Mouse (Mus musculus) hindbrain, embryonic 12.5 days (tissue): ENCODE results near the gene Mybph. TPM values are rescaled to one million over a fixed set of nuclear protein-coding genes. Genes with fewer than 3 reads are reported as not detected.
A peak's percentile ranks its signal among the peaks of the same experiment; 100 is the strongest.

Experiments
- ATAC-seq: fragments of 200-750 bp; cut with Nextera tagmentation; 2 replicates; pipeline ENCODE4 v1.8.0; 2017; ENCODE audit warnings: moderate TSS enrichment; ENCODE audit not compliant: low FRiP score
- H3K27ac ChIP-seq: fragments of 300-500 bp; sonication (generic); 2 replicates; pipeline ENCODE4 v1.5.1; 2016; ENCODE audit warnings: mild to moderate bottlenecking
- H3K27me3 ChIP-seq: fragments of 300-500 bp; sonication (generic); 2 replicates; pipeline ENCODE4 v1.6.1; 2016; ENCODE audit warnings: mild to moderate bottlenecking
- H3K36me3 ChIP-seq: fragments of 300-500 bp; sonication (generic); 2 replicates; pipeline ENCODE4 v1.6.1; 2016; ENCODE audit warnings: mild to moderate bottlenecking
- H3K4me1 ChIP-seq: fragments of 300-500 bp; sonication (generic); 2 replicates; pipeline ENCODE4 v1.6.1; 2016
- H3K4me2 ChIP-seq: fragments of 300-500 bp; sonication (generic); replicated peaks from 2 replicates; pipeline ENCODE4 v1.6.1; 2016; ENCODE audit warnings: mild to moderate bottlenecking
- H3K4me3 ChIP-seq: fragments of 300-500 bp; sonication (generic); 2 replicates; pipeline ENCODE4 v1.5.1; 2016; ENCODE audit warnings: mild to moderate bottlenecking
- H3K9ac ChIP-seq: fragments of 300-500 bp; sonication (generic); 2 replicates; pipeline ENCODE4 v1.6.1; 2016; ENCODE audit warnings: mild to moderate bottlenecking, moderate library complexity
- H3K9me3 ChIP-seq: fragments of 300-500 bp; sonication (generic); replicated peaks from 2 replicates; pipeline ENCODE4 v1.6.1; 2016; ENCODE audit warnings: mild to moderate bottlenecking
- WGBS: fragments of 180-500 bp; shearing (Covaris S2); methylation state at CpG from one replicate; pipeline ENCODE4 v1.1.7; 2016; 5-methylcytosine and 5-hydroxymethylcytosine counted together
- polyA plus RNA-seq: library from polyadenylated mRNA; unstranded; fragments of >200 nt; fragmentation: Nextera tagmentation; extraction: Ambion mirVana; gene quantifications from 2 replicates; pipeline ENCODE4 v1.2.1, GENCODE M21; 2016

The Mybph gene
- polyA plus RNA-seq, 1 experiment from 2014 or later, result 2.4 TPM

DNA sequence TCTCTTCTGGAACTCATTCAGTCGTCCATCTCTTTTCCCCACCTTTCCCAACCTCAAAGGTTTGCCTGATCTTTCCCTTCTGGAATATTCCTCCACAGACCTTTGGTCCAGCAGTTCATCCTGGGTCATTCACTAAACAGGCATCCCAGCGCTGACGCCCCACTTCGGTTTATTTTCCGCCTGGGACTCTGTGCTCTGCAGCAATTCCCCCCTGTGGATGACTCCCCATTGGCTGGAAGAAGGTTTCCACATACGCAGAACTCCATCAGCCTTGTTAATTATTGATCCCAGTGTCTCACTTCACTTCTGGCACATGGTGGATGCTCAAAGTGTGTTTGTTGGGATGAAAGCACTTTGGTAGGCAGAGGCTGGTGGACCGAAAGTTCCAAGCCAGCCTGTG, 29.8 kb upstream of the Mybph start:
- Histone ChIP-seq H3K4me1 (peaks cover 2% of the 10 kb centered on the region), H3K27ac (no peak overlapping the region), H3K27me3 (no peaks in the 10 kb centered on the region), H3K4me3 (no peak overlapping the region), H3K9ac (no peak overlapping the region), H3K9me3 (0 out of 2 replicates have a peak, but pooled peaks cover 5% of the 10 kb centered on the region), H3K36me3 (no peaks in the 10 kb centered on the region), H3K4me2 (no peak overlapping the region)
- 87% methylated on average over 7 of the region's 7 CpGs for WGBS
- ATAC-seq, result no peak

DNA sequence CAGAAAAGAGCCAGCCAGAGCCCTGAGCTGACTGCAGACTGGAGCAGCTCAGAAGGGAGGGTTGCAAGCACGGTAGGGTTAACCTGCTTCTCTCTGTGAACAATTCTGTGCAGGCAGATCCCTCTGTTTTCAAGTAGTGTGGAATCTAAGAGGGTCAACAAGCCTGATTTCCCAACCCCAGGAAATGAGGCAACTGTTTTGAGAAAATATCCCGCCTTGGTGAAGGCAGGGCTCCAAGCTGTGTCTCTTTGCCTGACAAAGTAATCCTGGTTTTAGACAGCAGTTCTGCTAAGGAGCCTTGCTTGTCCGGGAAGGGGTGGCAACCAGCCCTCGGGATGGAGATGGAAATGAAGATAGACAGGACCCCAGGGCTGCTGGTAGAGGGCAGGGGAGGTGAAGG, 28.8 kb upstream of the Mybph start:
- Histone ChIP-seq H3K4me1 (peaks cover 2% of the 10 kb centered on the region), H3K27me3 (no peaks in the 10 kb centered on the region), H3K27ac (no peak overlapping the region), H3K36me3 (no peaks in the 10 kb centered on the region), H3K4me3 (no peak overlapping the region), H3K4me2 (no peak overlapping the region), H3K9me3 (0 out of 2 replicates have a peak, but pooled peaks cover 5% of the 10 kb centered on the region), H3K9ac (no peak overlapping the region)
- no peak for ATAC-seq
- 56% methylated on average over 4 of the region's 4 CpGs for WGBS

DNA sequence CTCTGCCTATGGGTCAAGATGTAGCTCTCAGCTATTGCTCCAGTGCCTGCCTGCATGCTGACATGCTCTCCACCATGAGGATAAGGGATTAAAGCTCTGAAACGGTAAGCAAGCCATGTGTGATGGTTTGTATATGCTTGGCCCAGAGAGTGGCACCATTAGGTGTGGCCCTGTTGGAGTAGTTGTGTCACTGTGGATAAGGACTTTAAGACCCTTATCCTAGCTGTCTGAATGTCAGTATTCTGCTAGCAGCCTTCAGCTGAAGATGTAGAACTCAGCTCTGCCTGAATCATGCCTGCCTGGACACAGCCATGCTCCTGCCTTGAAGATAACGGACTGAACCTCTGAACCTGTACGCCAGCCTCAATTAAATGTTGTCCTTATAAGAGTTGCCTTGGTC, 26.7 kb upstream of the Mybph start:
- Histone ChIP-seq H3K36me3 (no peaks in the 10 kb centered on the region), H3K27me3 (no peaks in the 10 kb centered on the region), H3K9me3 (0 out of 2 replicates have a peak, but pooled peaks cover 5% of the 10 kb centered on the region), H3K4me1 (peaks cover 2% of the 10 kb centered on the region), H3K27ac (no peak overlapping the region), H3K9ac (no peak overlapping the region), H3K4me2 (no peak overlapping the region), H3K4me3 (no peak overlapping the region)
- no peak for ATAC-seq
- 87% methylated on average over 3 of the region's 3 CpGs for WGBS

DNA sequence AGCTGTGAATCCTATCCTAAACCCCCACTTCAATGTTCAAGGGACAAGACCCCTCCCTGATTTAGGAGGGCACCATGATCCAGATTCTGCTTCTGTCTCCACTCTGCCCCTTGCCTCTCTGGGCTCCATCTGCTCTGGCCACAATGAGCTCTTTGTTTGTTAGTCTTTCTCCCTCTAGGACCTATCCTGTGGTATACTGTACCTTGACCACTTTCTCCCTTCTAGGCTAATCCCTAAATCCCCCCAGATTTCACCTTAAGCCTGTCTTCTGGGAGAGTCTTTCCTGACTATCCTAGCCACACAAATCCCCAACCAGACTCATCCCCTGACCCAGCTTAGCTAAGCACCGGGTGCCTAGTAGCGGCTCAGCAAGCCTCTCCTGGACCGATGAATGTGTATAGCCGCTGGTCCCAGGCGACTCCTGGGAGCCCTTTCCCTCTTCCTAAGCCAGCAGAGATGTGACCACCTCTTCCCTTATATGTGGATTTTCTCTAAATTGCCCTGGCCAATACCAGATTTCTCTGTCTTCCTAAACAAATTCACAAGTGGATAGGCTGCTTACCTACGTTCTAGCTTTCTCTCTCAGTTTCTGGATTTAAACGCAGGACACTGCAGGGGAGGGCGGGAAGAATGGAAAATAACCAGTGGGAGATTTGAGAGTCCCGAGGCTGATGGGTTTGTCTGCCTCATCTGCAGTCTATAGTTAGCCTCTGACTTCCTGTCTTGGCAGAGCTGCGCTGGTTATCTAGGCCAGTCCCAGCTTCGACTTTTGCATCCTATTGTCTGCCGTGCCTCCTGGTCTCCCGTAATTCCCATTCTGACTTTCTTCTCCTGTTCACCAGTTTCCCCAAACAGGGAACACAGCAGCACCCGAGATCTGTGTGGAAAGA, 25.6 kb upstream of the Mybph start:
- Histone ChIP-seq H3K4me1 (peaks cover 2% of the 10 kb centered on the region), H3K36me3 (no peaks in the 10 kb centered on the region), H3K27me3 (no peaks in the 10 kb centered on the region), H3K27ac (no peak overlapping the region), H3K4me3 (no peak overlapping the region), H3K4me2 (no peak overlapping the region), H3K9me3 (0 out of 2 replicates have a peak, but pooled peaks cover 5% of the 10 kb centered on the region), H3K9ac (no peak overlapping the region)
- 60% methylated on average over 14 of the region's 14 CpGs for WGBS
- ATAC-seq, result no peak

DNA sequence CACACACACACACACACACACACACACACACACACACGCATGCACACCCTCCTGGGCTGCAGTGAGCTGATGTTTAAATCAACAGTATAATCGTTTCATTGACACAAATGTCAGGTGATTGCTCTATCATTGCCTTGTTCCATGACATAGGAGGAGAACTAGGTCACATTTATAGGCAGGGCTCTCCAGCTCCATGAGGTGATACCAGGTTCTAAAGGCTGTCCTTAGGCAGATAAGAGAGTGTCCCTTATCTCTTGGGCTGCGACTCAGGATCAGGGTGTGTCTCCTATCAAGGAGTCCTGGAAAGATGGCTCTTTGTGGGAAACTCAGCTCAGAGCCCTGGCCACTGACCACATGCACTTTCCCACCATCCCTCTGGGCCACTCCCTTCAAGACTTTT, 24.7 kb upstream of the Mybph start:
- 86% methylated on average over 3 of the region's 3 CpGs for WGBS
- Histone ChIP-seq H3K9ac (no peak overlapping the region), H3K27me3 (no peaks in the 10 kb centered on the region), H3K4me3 (no peak overlapping the region), H3K36me3 (no peaks in the 10 kb centered on the region), H3K27ac (no peak overlapping the region), H3K4me2 (no peak overlapping the region), H3K9me3 (0 out of 2 replicates have a peak, but pooled peaks cover 5% of the 10 kb centered on the region), H3K4me1 (peaks cover 2% of the 10 kb centered on the region)
- no peak for ATAC-seq

DNA sequence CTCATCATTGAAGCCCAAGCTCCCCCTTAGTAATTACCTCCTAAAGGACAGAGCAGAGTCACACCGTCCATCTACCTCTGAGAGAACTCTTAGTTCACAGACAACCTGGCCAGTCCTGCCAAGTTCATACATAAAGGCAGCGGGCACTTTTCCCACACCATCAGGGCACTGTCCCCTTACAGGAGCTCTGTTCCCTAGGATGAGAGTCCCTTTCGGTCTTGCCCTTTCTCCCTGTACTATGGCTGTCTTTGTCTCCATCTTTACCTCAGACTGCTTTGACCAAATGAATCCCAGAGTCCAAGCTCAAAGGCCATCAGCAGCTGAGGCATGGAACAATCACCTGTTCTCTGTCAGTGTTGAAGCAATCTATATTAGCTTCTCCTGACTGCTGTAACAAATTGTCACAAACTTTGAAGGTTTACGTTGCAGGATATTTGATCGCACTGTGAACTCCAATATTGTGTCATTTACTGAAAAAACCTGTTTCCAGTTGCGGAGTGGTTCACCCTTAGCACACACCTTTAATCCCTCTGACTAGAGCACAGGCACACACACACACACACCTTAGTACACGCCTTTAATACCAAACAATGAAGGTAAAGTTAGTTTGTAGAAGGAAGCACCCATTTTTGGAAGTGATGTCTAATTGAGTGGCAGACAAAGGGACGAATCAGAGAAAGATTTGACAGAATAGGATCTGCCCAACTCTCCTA, 24.1 kb upstream of the Mybph start:
- H3K4me3 ChIP-seq, result no peak overlapping the region
- 0 out of 2 replicates have a peak, but pooled peaks cover 5% of the 10 kb centered on the region for H3K9me3 ChIP-seq
- peaks cover 2% of the 10 kb centered on the region for H3K4me1 ChIP-seq
- H3K4me2 ChIP-seq, result no peak overlapping the region
- H3K27me3 ChIP-seq, result no peaks in the 10 kb centered on the region
- ATAC-seq, result no peak
- WGBS, result 93% methylated on average over 8 of the region's 8 CpGs
- no peak overlapping the region for H3K27ac ChIP-seq
- no peak overlapping the region for H3K9ac ChIP-seq
- no peaks in the 10 kb centered on the region for H3K36me3 ChIP-seq

DNA sequence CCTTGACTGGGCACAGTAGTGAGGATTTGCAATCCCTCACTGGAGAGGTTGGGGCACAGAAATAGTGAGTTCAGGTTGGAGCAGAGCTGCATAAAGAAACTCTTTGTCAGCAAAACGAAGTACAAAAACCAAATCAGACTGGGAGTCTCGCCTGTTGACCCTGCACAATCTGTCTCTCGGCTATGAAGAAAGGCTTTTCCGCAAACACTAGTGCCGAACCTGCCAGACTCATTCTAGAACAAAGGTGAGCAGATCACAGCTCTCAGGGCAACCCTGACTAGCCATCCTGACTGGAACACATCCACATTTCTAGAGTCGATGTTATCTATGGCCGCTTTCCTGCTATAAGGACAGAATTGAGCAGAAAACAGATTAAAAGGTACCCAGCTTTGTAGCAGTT, 20.2 kb upstream of the Mybph start:
- no peaks in the 10 kb centered on the region for H3K27me3 ChIP-seq
- no peak overlapping the region for H3K4me3 ChIP-seq
- H3K36me3 ChIP-seq, result no peaks in the 10 kb centered on the region
- H3K9me3 ChIP-seq, result no peaks in the 10 kb centered on the region
- no peak for ATAC-seq
- H3K27ac ChIP-seq, result no peak overlapping the region
- WGBS, result 58% methylated on average over 7 of the region's 7 CpGs
- no peak overlapping the region for H3K4me2 ChIP-seq
- H3K9ac ChIP-seq, result no peak overlapping the region
- no peaks in the 10 kb centered on the region for H3K4me1 ChIP-seq

DNA sequence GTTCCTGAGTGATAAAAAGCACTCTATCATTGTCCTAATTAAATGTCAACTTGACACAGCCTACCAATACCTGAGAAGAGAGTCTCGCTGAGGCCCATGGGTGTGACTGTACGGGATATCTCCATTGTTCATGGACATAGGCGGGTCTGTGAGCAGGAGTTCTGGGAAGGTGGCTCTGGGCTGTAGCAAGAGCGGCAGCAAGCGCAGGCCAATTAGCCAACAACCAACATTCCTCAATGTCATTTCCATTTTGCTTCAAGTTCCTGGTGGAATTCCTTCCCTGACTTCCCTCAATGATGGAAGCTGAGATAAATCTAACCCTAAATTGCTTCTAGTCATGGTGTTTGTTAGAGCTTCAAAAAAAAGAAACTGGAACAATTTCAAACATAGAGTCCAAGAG, 15.3 kb upstream of the Mybph start:
- H3K9me3 ChIP-seq, result no peaks in the 10 kb centered on the region
- no peak overlapping the region for H3K4me2 ChIP-seq
- H3K4me1 ChIP-seq, result 0 out of 2 replicates have a peak, but pooled peaks cover 7% of the 10 kb centered on the region
- no peak for ATAC-seq
- 82% methylated on average over 5 of the region's 5 CpGs for WGBS
- H3K4me3 ChIP-seq, result no peak overlapping the region
- no peaks in the 10 kb centered on the region for H3K36me3 ChIP-seq
- H3K27ac ChIP-seq, result no peak overlapping the region
- no peak overlapping the region for H3K9ac ChIP-seq
- H3K27me3 ChIP-seq, result no peaks in the 10 kb centered on the region

DNA sequence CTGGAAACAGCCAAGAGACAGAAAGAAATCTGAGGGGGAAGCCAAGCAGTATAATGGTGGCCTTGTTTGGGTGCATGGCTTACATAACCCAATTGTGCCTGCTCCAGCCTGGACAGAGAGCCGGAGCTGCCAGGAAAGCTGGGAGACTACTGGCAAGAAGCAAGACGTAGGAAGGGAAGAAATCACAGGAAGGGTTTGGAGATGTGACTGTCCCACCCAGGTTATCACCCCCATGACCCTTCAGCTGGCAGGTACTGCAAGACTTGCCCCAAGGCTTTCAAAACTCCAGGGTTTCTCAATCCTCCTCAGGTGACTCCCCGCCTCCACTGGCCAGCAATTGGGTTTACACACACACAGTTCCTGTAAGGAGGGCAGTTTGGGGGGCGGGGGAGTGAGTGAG, 11.2 kb upstream of the Mybph start, which contains the start of gene Chil1:
Gene Chil1, plus strand, starts transcription at position 152 of the 400 bp plus-strand sequence.
- Histone ChIP-seq H3K4me1 (0 out of 2 replicates have a peak, but pooled peaks cover 7% of the 10 kb centered on the region), H3K4me3 (no peak within 1 kb of the TSS), H3K9me3 (no peaks in the 10 kb centered on the region), H3K36me3 (no peaks in the 10 kb centered on the region), H3K4me2 (no peak within 1 kb of the TSS), H3K27me3 (no peaks in the 10 kb centered on the region), H3K27ac (no peak within 1 kb of the TSS), H3K9ac (no peak within 1 kb of the TSS)
- WGBS, result 54% methylated on average over 4 of the region's 4 CpGs
- no peak for ATAC-seq

DNA sequence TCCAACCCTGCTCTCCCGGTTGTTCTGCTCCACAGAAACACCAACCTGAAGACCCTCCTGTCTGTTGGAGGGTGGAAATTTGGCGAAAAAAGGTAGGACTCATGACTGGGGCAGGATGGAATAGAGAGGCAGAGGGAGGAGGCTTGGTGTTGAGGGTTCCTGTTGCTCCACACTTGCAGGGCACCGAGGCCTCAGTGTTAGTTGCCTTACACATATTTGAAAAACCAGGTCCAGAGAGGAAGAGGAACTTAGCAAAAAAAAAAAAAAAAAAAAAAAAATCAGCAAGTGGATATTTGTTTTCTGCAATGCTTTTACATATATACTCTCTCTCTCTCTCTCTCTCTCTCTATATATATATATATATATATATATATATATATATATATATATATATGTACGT, 9.2 kb upstream of the Mybph start:
- H3K9ac ChIP-seq, result no peak overlapping the region
- peaks cover 21% of the 10 kb centered on the region for H3K4me1 ChIP-seq
- H3K9me3 ChIP-seq, result no peaks in the 10 kb centered on the region
- H3K36me3 ChIP-seq, result no peaks in the 10 kb centered on the region
- H3K4me2 ChIP-seq, result no peak overlapping the region
- H3K4me3 ChIP-seq, result no peak overlapping the region
- no peak for ATAC-seq
- no peak overlapping the region for H3K27ac ChIP-seq
- WGBS, result 94% methylated on average over 4 of the region's 4 CpGs
- no peaks in the 10 kb centered on the region for H3K27me3 ChIP-seq

DNA sequence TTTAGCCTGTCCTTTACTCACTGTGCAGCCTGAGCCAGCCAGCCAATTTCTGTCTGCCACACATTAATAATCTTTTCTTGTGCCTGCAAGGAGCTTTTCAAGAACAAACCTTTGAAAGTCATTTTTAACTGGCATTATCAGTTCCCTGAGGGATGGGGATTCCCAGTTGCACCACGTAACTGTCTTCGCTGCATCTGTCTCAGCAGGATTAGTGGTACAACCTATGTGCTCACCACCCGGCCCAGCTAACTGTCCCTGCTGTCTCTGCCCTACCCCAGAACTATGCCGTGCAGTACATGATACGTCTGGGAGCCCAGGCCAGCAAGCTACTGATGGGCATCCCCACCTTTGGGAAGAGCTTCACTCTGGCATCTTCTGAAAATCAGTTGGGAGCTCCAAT, 5.0 kb upstream of the Mybph start:
- H3K4me3 ChIP-seq, result no peak overlapping the region
- no peak overlapping the region for H3K4me2 ChIP-seq
- 69% methylated on average over 5 of the region's 5 CpGs for WGBS
- ATAC-seq, result no peak
- no peaks in the 10 kb centered on the region for H3K27me3 ChIP-seq
- H3K27ac ChIP-seq, result peak overlapping the region; percentile 37; the same call in 1 of the 2 replicates
- H3K9me3 ChIP-seq, result no peaks in the 10 kb centered on the region
- H3K9ac ChIP-seq, result no peak overlapping the region
- H3K36me3 ChIP-seq, result no peaks in the 10 kb centered on the region
- H3K4me1 ChIP-seq, result peaks cover 18% of the 10 kb centered on the region

DNA sequence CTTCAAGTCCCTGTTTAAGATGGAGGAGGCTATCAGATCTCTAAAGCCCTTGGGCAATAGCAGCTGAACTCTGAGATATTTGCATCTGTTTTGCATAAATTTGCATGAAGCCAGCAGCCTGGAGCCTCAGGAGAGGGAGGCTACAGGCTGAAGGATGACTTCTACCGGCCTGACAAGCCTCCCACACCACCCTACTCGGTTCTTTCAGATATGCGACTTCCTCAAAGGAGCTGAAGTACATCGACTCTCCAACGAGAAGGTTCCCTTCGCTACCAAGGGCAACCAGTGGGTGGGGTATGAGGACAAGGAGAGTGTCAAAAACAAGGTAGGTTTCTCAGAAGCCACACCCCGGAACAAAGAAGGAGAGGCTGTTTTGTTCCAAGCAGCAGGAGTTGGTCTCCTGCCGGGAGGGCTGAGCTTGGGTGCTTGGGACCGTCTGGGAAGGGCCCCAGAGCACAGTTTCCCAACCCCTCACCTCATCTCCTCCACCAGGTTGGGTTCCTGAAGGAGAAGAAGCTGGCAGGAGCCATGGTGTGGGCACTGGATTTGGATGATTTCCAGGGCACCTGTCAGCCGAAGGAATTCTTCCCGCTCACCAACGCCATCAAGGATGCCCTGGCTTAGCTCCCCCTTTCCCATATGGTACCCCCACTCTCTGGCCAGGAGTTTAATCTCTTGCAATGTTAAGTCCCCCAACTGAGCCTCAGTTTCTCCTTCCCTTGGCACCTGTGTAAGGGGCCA, 4.1 kb upstream of the Mybph start:
- ATAC-seq, result peak; percentile 56
- WGBS, result 23% methylated on average over 12 of the region's 12 CpGs
- no peak overlapping the region for H3K4me3 ChIP-seq
- peaks cover 24% of the 10 kb centered on the region for H3K4me1 ChIP-seq
- no peaks in the 10 kb centered on the region for H3K9me3 ChIP-seq
- H3K36me3 ChIP-seq, result no peaks in the 10 kb centered on the region
- peak overlapping the region; percentile 30 for H3K4me2 ChIP-seq
- no peak overlapping the region for H3K9ac ChIP-seq
- peak overlapping the region; percentile 37; the same call in 1 of the 2 replicates for H3K27ac ChIP-seq
- H3K27me3 ChIP-seq, result no peaks in the 10 kb centered on the region
